Mouse (Mus musculus): ENCODE results near the gene Slc11a1.

GRCm38 (mm10) chr1:74361812-74362211 is 13.2 kb upstream of the Slc11a1 start, which contains the start of gene Catip:
- TF ChIP-seq CTCF (IDR thresholded peaks at IDR 0.05; ENCODE audit: low read depth, low read length) = peak; percentile 38; the same call in 1 of the 2 replicates
- no peak for TF ChIP-seq POLR2AphosphoS5 (IDR thresholded peaks at IDR 0.05; ENCODE audit: insufficient replicate concordance, low read depth, low read length)

Data from G1E (cell line).